Mouse (Mus musculus) C2C12 (cell line): ENCODE data around the gene Wdfy3.

Experiments
- CEBPB ChIP-seq: IDR thresholded peaks from one replicate; pipeline ENCODE4 v1.6.1; 2011; ENCODE audit warnings: low read depth, mild to moderate bottlenecking, control low read depth, moderate library complexity
- CTCF ChIP-seq: IDR thresholded peaks from one replicate; pipeline ENCODE4 v1.5.1; 2011; ENCODE audit not compliant: control insufficient read depth, insufficient read depth, insufficient read length
- FOSL1 ChIP-seq: IDR thresholded peaks from one replicate; pipeline ENCODE4 v1.8.0; 2011; ENCODE audit warnings: mild to moderate bottlenecking, low read length; ENCODE audit not compliant: poor library complexity, insufficient read depth, severe bottlenecking
- MAX ChIP-seq: IDR thresholded peaks from one replicate; pipeline ENCODE4 v1.6.1; 2011; ENCODE audit warnings: mild to moderate bottlenecking, control low read depth
- MYOD1 ChIP-seq: IDR thresholded peaks from one replicate; pipeline ENCODE4 v1.6.1; 2011; ENCODE audit warnings: low read depth; ENCODE audit not compliant: control insufficient read depth, insufficient read length
- MYOG ChIP-seq: IDR thresholded peaks from one replicate; pipeline ENCODE4 v1.6.1; 2011; ENCODE audit not compliant: control insufficient read depth, insufficient read length; ENCODE audit errors: extremely low read depth
- USF1 ChIP-seq: IDR thresholded peaks from one replicate; pipeline ENCODE4 v1.6.1; 2011; ENCODE audit warnings: low read depth, mild to moderate bottlenecking, control low read depth, moderate library complexity

DNA sequence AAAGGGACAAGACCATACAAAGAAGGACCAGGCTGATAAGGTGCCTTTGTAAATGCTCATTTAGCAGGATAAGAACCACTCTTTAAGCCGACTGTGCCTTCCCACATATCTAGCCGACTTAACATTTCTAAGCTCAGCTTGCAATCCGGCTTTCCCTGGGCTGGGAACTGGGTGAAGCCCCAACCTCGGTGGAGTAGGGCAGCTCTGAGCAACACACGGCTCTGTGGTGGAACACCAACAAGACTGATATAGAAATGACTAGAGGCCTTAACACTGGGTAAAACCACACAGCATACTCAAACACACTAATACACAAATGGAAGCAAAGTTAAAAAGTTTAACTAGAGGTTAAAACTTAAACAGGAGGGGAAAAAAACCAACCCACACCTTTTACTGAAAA lies 7.9 kb downstream of the Wdfy3 start:
- TF ChIP-seq CTCF = no peak
- no peak for TF ChIP-seq MAX
- TF ChIP-seq USF1 = no peak
- TF ChIP-seq MYOG = no peak
- no peak for TF ChIP-seq CEBPB
- no peak for TF ChIP-seq FOSL1
- TF ChIP-seq MYOD1 = no peak
